Mouse (Mus musculus) heart, postnatal 0 days (tissue): ENCODE results near the gene Rara.

Experiments
- CTCF ChIP-seq: IDR thresholded peaks from 2 replicates; pipeline ENCODE4 v1.5.1; 2016; ENCODE audit warnings: antibody characterized with exemption, control low read depth, low read depth
- EP300 ChIP-seq: IDR thresholded peaks from 2 replicates; pipeline ENCODE4 v1.6.1; 2016; ENCODE audit warnings: antibody characterized with exemption, low read depth

DNA sequence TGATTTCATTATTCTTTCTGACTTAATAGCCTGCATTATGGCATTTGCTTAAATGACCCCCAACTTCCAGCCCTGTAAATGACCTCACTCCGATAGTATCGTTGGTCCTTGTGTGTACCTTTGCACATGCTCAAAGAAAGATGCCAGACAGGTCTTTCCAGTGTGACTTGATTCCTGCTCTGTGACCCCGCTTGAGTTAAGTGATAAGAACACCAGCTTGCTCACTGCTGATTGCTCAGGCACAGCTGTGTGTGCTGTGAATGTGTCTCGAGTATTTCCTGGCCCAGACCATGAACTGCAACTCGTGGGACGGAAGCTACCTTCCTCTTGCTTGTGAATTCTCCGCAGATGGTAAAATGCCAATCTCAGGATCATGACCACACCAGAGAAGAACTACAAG lies 22.6 kb upstream of the Rara start:
- no peak for TF ChIP-seq EP300
- TF ChIP-seq CTCF = no peak
